Mouse (Mus musculus): Measurements from ENCODE around the gene Yipf1. TPM values are rescaled to one million over a fixed set of nuclear protein-coding genes. Genes with fewer than 3 reads are reported as not detected.

The Yipf1 gene
- polyA plus RNA-seq, 1 experiment from 2014 or later, result 51.4 TPM

- 79% methylated on average over 4 of the region's 4 CpGs for WGBS
- no peaks in the 10 kb centered on the region for H3K27me3 ChIP-seq (ENCODE audit: control insufficient read depth, insufficient read depth, low read length)
- H3K4me3 ChIP-seq (ENCODE audit: low read length), result no peak overlapping the region
- no peak overlapping the region for H3K27ac ChIP-seq (ENCODE audit: low read depth, low read length)
- H3K9ac ChIP-seq (ENCODE audit: low read depth, low read length), result no peak overlapping the region
- ATAC-seq (ENCODE audit: low FRiP score, low TSS enrichment), result no peak
- H3K9me3 ChIP-seq (ENCODE audit: control insufficient read depth, low read length), result no peaks in the 10 kb centered on the region
- H3K4me2 ChIP-seq (replicated peaks; ENCODE audit: low read depth, low read length), result no peak overlapping the region
- H3K36me3 ChIP-seq (ENCODE audit: control insufficient read depth, insufficient read depth, low read length), result peaks cover 74% of the 10 kb centered on the region
- H3K4me1 ChIP-seq (ENCODE audit: control insufficient read depth, insufficient read depth, low read length), result no peaks in the 10 kb centered on the region
Observed at GRCm38 (mm10) chr4:107374677-107375076, 60.5 kb downstream of the Yipf1 start.

- no peak for ATAC-seq (ENCODE audit: low FRiP score, low TSS enrichment)
- H3K36me3 ChIP-seq (ENCODE audit: control insufficient read depth, insufficient read depth, low read length), result peaks cover 76% of the 10 kb centered on the region
Observed at GRCm38 (mm10) chr4:107378954-107379353, 64.8 kb downstream of the Yipf1 start.

GRCm38 (mm10) chr4:107380871-107381270, 66.7 kb downstream of the Yipf1 start:
- Histone ChIP-seq H3K9me3 (ENCODE audit: control insufficient read depth, low read length) (no peaks in the 10 kb centered on the region), H3K9ac (ENCODE audit: low read depth, low read length) (no peak overlapping the region), H3K27ac (ENCODE audit: low read depth, low read length) (no peak overlapping the region), H3K4me3 (ENCODE audit: low read length) (no peak overlapping the region), H3K4me2 (replicated peaks; ENCODE audit: low read depth, low read length) (no peak overlapping the region), H3K27me3 (ENCODE audit: control insufficient read depth, insufficient read depth, low read length) (no peaks in the 10 kb centered on the region), H3K4me1 (ENCODE audit: control insufficient read depth, insufficient read depth, low read length) (no peaks in the 10 kb centered on the region), H3K36me3 (ENCODE audit: control insufficient read depth, insufficient read depth, low read length) (peaks cover 67% of the 10 kb centered on the region)
- 72% methylated on average over 7 of the region's 7 CpGs for WGBS
- no peak for ATAC-seq (ENCODE audit: low FRiP score, low TSS enrichment)

More at GRCm38 (mm10) chr4:107378954-107379353, 64.8 kb downstream of the Yipf1 start:
- Histone ChIP-seq H3K9me3 (ENCODE audit: control insufficient read depth, low read length) (no peaks in the 10 kb centered on the region), H3K27ac (ENCODE audit: low read depth, low read length) (no peak overlapping the region), H3K9ac (ENCODE audit: low read depth, low read length) (no peak overlapping the region), H3K4me2 (replicated peaks; ENCODE audit: low read depth, low read length) (no peak overlapping the region), H3K4me1 (ENCODE audit: control insufficient read depth, insufficient read depth, low read length) (no peaks in the 10 kb centered on the region), H3K27me3 (ENCODE audit: control insufficient read depth, insufficient read depth, low read length) (no peaks in the 10 kb centered on the region), H3K4me3 (ENCODE audit: low read length) (no peak overlapping the region)
- 84% methylated on average over 6 of the region's 6 CpGs for WGBS

GRCm38 (mm10) chr4:107387038-107387437, 72.9 kb downstream of the Yipf1 start:
- H3K36me3 ChIP-seq (ENCODE audit: control insufficient read depth, insufficient read depth, low read length), result peaks cover 77% of the 10 kb centered on the region
- no peaks in the 10 kb centered on the region for H3K4me1 ChIP-seq (ENCODE audit: control insufficient read depth, insufficient read depth, low read length)
- no peak overlapping the region for H3K27ac ChIP-seq (ENCODE audit: low read depth, low read length)
- H3K4me3 ChIP-seq (ENCODE audit: low read length), result no peak overlapping the region
- no peaks in the 10 kb centered on the region for H3K27me3 ChIP-seq (ENCODE audit: control insufficient read depth, insufficient read depth, low read length)
- H3K4me2 ChIP-seq (replicated peaks; ENCODE audit: low read depth, low read length), result no peak overlapping the region
- no peak for ATAC-seq (ENCODE audit: low FRiP score, low TSS enrichment)
- no peaks in the 10 kb centered on the region for H3K9me3 ChIP-seq (ENCODE audit: control insufficient read depth, low read length)
- 93% methylated on average over 4 of the region's 4 CpGs for WGBS
- H3K9ac ChIP-seq (ENCODE audit: low read depth, low read length), result no peak overlapping the region

- Histone ChIP-seq H3K9me3 (ENCODE audit: control insufficient read depth, low read length) (no peaks in the 10 kb centered on the region), H3K4me2 (replicated peaks; ENCODE audit: low read depth, low read length) (no peak overlapping the region), H3K27me3 (ENCODE audit: control insufficient read depth, insufficient read depth, low read length) (no peaks in the 10 kb centered on the region), H3K36me3 (ENCODE audit: control insufficient read depth, insufficient read depth, low read length) (peaks cover 80% of the 10 kb centered on the region), H3K27ac (ENCODE audit: low read depth, low read length) (no peak overlapping the region), H3K4me1 (ENCODE audit: control insufficient read depth, insufficient read depth, low read length) (no peaks in the 10 kb centered on the region), H3K4me3 (ENCODE audit: low read length) (no peak overlapping the region), H3K9ac (ENCODE audit: low read depth, low read length) (no peak overlapping the region)
- no peak for ATAC-seq (ENCODE audit: low FRiP score, low TSS enrichment)
- WGBS, result 94% methylated on average over 8 of the region's 8 CpGs
Observed at GRCm38 (mm10) chr4:107387465-107387864, 73.3 kb downstream of the Yipf1 start.

GRCm38 (mm10) chr4:107388291-107388690, 74.1 kb downstream of the Yipf1 start:
- Histone ChIP-seq H3K9me3 (ENCODE audit: control insufficient read depth, low read length) (no peaks in the 10 kb centered on the region), H3K4me3 (ENCODE audit: low read length) (no peak overlapping the region), H3K4me2 (replicated peaks; ENCODE audit: low read depth, low read length) (no peak overlapping the region), H3K27ac (ENCODE audit: low read depth, low read length) (no peak overlapping the region), H3K27me3 (ENCODE audit: control insufficient read depth, insufficient read depth, low read length) (no peaks in the 10 kb centered on the region), H3K36me3 (ENCODE audit: control insufficient read depth, insufficient read depth, low read length) (peaks cover 79% of the 10 kb centered on the region), H3K4me1 (ENCODE audit: control insufficient read depth, insufficient read depth, low read length) (no peaks in the 10 kb centered on the region), H3K9ac (ENCODE audit: low read depth, low read length) (no peak overlapping the region)
- ATAC-seq (ENCODE audit: low FRiP score, low TSS enrichment), result no peak
- WGBS, result 99% methylated on average over 2 of the region's 2 CpGs

GRCm38 (mm10) chr4:107389345-107389744, 75.2 kb downstream of the Yipf1 start:
- H3K9me3 ChIP-seq (ENCODE audit: control insufficient read depth, low read length), result no peaks in the 10 kb centered on the region
- peaks cover 84% of the 10 kb centered on the region for H3K36me3 ChIP-seq (ENCODE audit: control insufficient read depth, insufficient read depth, low read length)
- H3K9ac ChIP-seq (ENCODE audit: low read depth, low read length), result no peak overlapping the region
- 95% methylated on average over 3 of the region's 3 CpGs for WGBS
- no peaks in the 10 kb centered on the region for H3K27me3 ChIP-seq (ENCODE audit: control insufficient read depth, insufficient read depth, low read length)
- no peak for ATAC-seq (ENCODE audit: low FRiP score, low TSS enrichment)
- no peak overlapping the region for H3K4me3 ChIP-seq (ENCODE audit: low read length)
- no peaks in the 10 kb centered on the region for H3K4me1 ChIP-seq (ENCODE audit: control insufficient read depth, insufficient read depth, low read length)
- H3K4me2 ChIP-seq (replicated peaks; ENCODE audit: low read depth, low read length), result no peak overlapping the region
- H3K27ac ChIP-seq (ENCODE audit: low read depth, low read length), result no peak overlapping the region

GRCm38 (mm10) chr4:107393771-107394170, 79.6 kb downstream of the Yipf1 start:
- Histone ChIP-seq H3K9me3 (ENCODE audit: control insufficient read depth, low read length) (no peaks in the 10 kb centered on the region), H3K4me1 (ENCODE audit: control insufficient read depth, insufficient read depth, low read length) (no peaks in the 10 kb centered on the region), H3K9ac (ENCODE audit: low read depth, low read length) (no peak overlapping the region), H3K4me2 (replicated peaks; ENCODE audit: low read depth, low read length) (no peak overlapping the region), H3K36me3 (ENCODE audit: control insufficient read depth, insufficient read depth, low read length) (peaks cover 86% of the 10 kb centered on the region), H3K27ac (ENCODE audit: low read depth, low read length) (no peak overlapping the region), H3K4me3 (ENCODE audit: low read length) (no peak overlapping the region), H3K27me3 (ENCODE audit: control insufficient read depth, insufficient read depth, low read length) (no peaks in the 10 kb centered on the region)
- 53% methylated on average over 2 of the region's 2 CpGs for WGBS
- ATAC-seq (ENCODE audit: low FRiP score, low TSS enrichment), result no peak

Measured in kidney, embryonic 14.5 days (tissue).